ENCODE assay signal across 8 mouse cellular contexts in the genomic region with DNA sequence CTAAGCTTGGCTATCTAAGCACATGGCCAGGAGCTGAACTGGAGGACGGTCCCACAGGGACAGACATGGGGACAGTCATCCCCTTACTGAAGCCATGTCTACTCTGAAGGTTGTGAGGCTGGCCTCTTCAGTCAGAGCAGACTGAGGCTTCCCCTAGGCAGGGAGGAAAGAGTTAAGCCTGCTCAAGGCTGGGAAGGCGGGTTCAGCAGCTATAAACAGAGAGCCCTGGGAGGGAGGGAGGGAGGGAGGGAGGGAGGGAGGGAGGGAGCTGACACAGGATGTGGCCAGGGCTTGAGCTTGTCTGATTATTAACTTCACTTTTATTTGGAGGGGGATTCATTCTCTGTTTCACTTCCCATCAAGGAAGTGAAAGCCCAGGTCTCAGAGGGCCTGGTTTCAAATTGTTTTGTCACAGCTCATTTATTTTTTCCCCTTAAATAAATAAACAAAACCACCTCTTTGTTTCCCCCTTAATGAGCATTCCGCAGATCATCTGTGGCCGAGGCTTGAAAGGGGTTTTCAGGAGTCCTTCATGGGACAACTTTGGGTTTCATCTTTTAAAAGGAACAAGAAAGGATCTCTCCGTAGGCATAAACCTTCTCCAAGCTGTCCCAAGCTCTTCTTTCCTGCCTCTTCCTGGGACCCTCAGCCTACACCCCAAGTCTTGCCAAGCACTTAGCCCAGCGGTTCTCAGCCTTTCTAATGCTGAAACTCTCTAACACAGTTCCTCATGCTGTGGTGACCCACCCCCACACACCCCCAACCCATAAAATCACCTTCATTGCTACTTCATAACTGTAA. TPM values are rescaled to one million over a fixed set of nuclear protein-coding genes. Genes with fewer than 3 reads are reported as not detected.
DNase-seq lines count a peak whose midpoint lies in the region; ATAC-seq lines count a peak whose summit lies in the region.

No protein-coding gene starts in this region.

- peak overlapping the region; percentile 7 for H3K4me3 ChIP-seq in heart, embryonic 15.5 days
- no peak overlapping the region for H3K4me3 ChIP-seq in midbrain, embryonic 11.5 days (ENCODE audit: low read depth, low read length)

- no peaks in the 10 kb centered on the region for H3K36me3 ChIP-seq in heart, embryonic 15.5 days
- H3K36me3 ChIP-seq in midbrain, embryonic 11.5 days (ENCODE audit: control insufficient read depth, insufficient read depth, low read length), result no peaks in the 10 kb centered on the region

- peak overlapping the region; percentile 76 for H3K4me2 ChIP-seq in heart, embryonic 15.5 days
- peak overlapping the region; percentile 10; the same call in 1 of the 2 replicates for H3K4me2 ChIP-seq in midbrain, embryonic 11.5 days

- no peaks in the 10 kb centered on the region for H3K9me3 ChIP-seq in heart, embryonic 15.5 days (replicated peaks)
- no peaks in the 10 kb centered on the region for H3K9me3 ChIP-seq in midbrain, embryonic 11.5 days (ENCODE audit: control insufficient read depth, low read length)

- H3K9ac ChIP-seq in heart, embryonic 15.5 days, result peak overlapping the region; percentile 33
- peak overlapping the region; percentile 94; the same call in 1 of the 2 replicates for H3K9ac ChIP-seq in midbrain, embryonic 11.5 days (ENCODE audit: low read length)

- no peaks in the 10 kb centered on the region for H3K27me3 ChIP-seq in heart, embryonic 15.5 days
- no peaks in the 10 kb centered on the region for H3K27me3 ChIP-seq in midbrain, embryonic 11.5 days (ENCODE audit: control insufficient read depth, insufficient read depth, low read length)

- H3K27ac ChIP-seq in heart, embryonic 15.5 days, result peak overlapping the region; percentile 99
- H3K27ac ChIP-seq in midbrain, embryonic 11.5 days (ENCODE audit: low read depth, low read length), result peak overlapping the region; percentile 10; the same call in 1 of the 2 replicates

- WGBS in heart, embryonic 15.5 days, result 22% methylated on average over 5 of the region's 6 CpGs
- 10% methylated on average over 6 of the region's 6 CpGs for WGBS in midbrain, embryonic 11.5 days

- peak; percentile 64 for ATAC-seq in common myeloid progenitor, adult 5-6 weeks (replicated peaks; ENCODE audit: low read depth, poor library complexity, severe bottlenecking)
- ATAC-seq in heart, embryonic 15.5 days (replicated peaks; ENCODE audit: insufficient number of reproducible peaks, insufficient read depth, low FRiP score, low read depth), result peak; percentile 28; the same call in 1 of the 2 replicates
- peak; percentile 68 for ATAC-seq in midbrain, embryonic 11.5 days (ENCODE audit: low FRiP score)

- peaks cover 37% of the 10 kb centered on the region for H3K4me1 ChIP-seq in heart, embryonic 15.5 days (replicated peaks)
- peaks cover 21% of the 10 kb centered on the region for H3K4me1 ChIP-seq in midbrain, embryonic 11.5 days (ENCODE audit: control insufficient read depth, insufficient read depth, low read length)

- peak; percentile 45 for DNase-seq in NIH3T3 (ENCODE audit: low read depth)
- DNase-seq in kidney, postnatal 14 days, result peak; percentile 65
- DNase-seq in midbrain, embryonic 11.5 days (ENCODE audit: low spot score, missing footprints), result peak; percentile 93
- peak; percentile 54 for DNase-seq in thymus, postnatal 0 days (ENCODE audit: low spot score)
- no peak for DNase-seq in left cerebral cortex, adult 18-20 months (ENCODE audit: low spot score in 2 of 2)
- DNase-seq in cerebellum, adult 9-11 months, result no peak

RNA-seq across cellular contexts. Expression of a gene that starts 17.9 kb away (rescaled TPM):
- 14.5 and 17.7 TPM in 2 replicates for total RNA-seq in common myeloid progenitor, adult 5-6 weeks (2017)
- polyA plus RNA-seq in heart, embryonic 15.5 days (2015; fragmentation: Nextera tagmentation; extraction: Ambion mirVana), result 94.7 and 107 TPM in 2 replicates
- polyA plus RNA-seq in midbrain, embryonic 11.5 days (2014; fragmentation: Nextera tagmentation; extraction: Ambion mirVana), result 149 and 165 TPM in 2 replicates
- 63.4 and 69.7 TPM in 2 replicates for polyA plus RNA-seq in thymus, postnatal 0 days (2015; fragmentation: Nextera tagmentation; extraction: Ambion mirVana)
- 10 to 100 TPM; 43.0 to 53.8 TPM for total RNA-seq in left cerebral cortex, adult 18-20 months (2021)

Comparison
In these comparisons a context has a peak if more than half of its experiments do, and no peak if none do; other contexts are left out.
1. DNase-seq: peak in NIH3T3 (single experiment), kidney, postnatal 14 days (single experiment), midbrain, embryonic 11.5 days (single experiment) and thymus, postnatal 0 days (single experiment); none in left cerebral cortex, adult 18-20 months (0 of 2) and cerebellum, adult 9-11 months (single experiment).
2. Peak in every context shown above with its lines, with median percentiles within 50 percentile points of each other: ATAC-seq.